Mouse (Mus musculus) left cerebral cortex, postnatal 4 days (tissue): ENCODE results near the gene Hpse2. TPM values are rescaled to one million over a fixed set of nuclear protein-coding genes. Genes with fewer than 3 reads are reported as not detected.
"Not testable (repeated sequence)": the region's sequence is repeated elsewhere in the genome, so short reads cannot be mapped to it uniquely, and the experiment has no call there.

Source experiments
- DNase-seq: peaks from one replicate; pipeline ENCODE4 v3.0.0-alpha.2; 2022
- intact Hi-C: fragments of 180-260 bp; cut with DNase I; formaldehyde crosslinking; loops from one replicate; pipeline ENCODE4 v1.15.1; 2025
- total RNA-seq, 2 experiments: library from RNA; stranded (reverse); gene quantifications; 2 replicates each; pipeline ENCODE4 v1.2.3; 2021

The Hpse2 gene
- total RNA-seq: 1 to 10 TPM; 1.0 to 1.1 TPM

DNA sequence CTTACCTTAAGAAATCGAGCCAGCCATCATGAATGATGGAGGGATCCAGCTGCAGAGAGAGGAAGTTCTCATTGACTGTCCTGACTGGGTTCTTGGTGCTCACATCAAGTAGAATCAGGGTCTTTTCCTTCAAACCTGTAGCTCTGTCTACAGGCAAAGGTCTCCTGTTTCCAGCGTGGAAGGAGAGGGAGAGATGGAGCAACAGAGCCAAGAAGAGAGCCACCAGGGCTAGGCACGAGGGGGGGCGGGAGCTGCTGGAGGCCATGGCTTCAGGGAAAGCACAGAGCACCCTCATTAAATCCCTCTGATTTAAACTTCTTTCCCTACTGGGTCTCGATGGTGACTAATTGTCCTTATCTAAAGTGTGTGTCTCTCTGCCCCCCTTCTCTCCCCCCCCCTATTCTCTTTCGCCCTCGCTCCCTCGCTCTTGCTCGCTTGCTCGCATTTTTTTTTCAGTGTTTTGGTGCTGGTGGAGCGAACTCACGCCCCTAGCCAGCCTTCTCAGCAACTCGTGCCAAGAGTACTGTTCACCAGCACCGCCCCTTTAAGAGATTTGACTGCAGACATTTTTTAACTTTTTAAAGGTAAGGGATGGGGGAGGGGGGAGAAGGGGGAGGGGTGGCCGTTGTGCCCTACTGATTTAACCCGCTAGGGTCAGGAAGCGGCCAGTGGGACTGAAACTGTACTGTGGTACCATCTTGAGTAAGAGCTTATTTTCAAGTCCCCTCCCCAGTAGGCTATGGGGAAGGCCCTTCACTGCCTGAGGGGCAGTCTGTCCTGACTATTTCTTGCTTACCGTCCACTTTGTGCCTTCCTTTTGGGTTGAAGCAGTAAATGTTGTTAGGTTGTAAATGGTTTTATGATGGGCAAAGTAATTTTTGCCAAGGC lies at the start of gene Hpse2:
Gene Hpse2, minus strand, starts transcription at position 339 of the 888 bp plus-strand sequence.
- intact Hi-C loops: no loop called here
- no peak for DNase-seq

DNA sequence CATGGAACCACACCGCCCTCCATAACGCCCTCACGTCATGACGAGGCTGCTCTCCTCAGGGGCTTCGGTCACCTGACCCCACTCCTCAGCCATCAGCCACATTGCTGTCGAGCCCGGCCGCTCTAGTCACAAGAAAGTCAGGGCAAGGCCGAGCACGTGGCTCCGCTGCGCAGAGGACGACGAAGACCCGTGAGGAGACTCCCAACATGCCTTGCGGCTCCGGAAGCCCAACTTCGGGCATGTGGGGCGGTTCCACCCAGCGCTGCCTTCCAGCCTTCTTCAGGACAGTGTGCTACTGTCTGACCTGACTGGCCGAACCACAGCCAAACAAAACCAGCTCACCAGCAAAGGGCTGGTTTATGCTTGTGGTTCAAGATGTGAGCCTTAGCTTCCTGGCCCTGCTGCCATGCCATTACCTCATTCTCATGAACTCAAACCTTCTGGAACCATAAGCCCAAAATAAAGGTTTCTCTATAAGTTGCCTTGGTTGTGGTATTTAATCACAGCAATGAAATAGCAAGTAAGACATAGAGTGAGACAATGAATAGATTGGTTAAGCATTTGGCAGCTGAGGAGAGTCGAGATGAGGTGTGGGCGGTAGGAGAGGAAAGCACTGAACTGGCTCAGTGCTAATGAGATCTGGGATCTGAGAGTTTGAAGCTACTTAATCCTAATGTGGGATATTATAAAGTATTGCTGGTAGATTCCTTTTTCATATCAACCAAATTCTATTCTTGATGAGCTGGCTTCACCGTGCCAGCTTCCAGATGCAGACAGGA lies 39.5 kb upstream of the Hpse2 start:
- DNase-seq: no peak
- intact Hi-C loops: no loop called here

- intact Hi-C loops: no loop called here
- DNase-seq: no peak
These were observed 35.9 kb upstream of the Hpse2 start for GRCm38 (mm10) chr19:43424082-43424481.

DNA sequence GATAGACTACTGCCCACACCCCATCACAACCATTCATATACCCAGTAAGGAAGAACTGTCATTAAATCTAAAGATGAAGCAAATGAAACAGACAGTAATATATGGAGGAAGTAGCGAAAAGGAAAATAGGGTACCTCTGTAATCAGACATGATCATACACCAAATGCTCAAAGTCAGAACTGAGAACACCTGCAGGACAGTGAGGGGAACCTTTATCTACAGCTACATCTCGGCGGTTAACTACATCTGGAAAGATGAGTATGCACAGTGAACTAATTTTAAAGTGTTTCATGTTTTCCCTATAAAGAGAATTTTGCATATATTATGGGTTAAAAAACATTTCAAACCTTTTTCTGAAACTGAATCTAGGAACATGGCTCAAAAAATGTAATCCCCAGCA lies 32.4 kb upstream of the Hpse2 start:
- intact Hi-C loops: no loop called here
- no peak for DNase-seq

GRCm38 (mm10) chr19:43415565-43415964 lies 27.4 kb upstream of the Hpse2 start:
- DNase-seq: no peak
- intact Hi-C loops: no loop called here

GRCm38 (mm10) chr19:43407181-43407580 lies 19.0 kb upstream of the Hpse2 start:
- DNase-seq: no peak
- intact Hi-C loops: no loop called here

- peak; percentile 44 for DNase-seq
- intact Hi-C loops: loop anchor here (10.0 kb wide), 3 partner anchors 372 to 1082 kb away; no protein-coding TSS in a partner anchor
These were observed 8.2 kb upstream of the Hpse2 start for GRCm38 (mm10) chr19:43396327-43396726.

- intact Hi-C loops: no loop called here
- DNase-seq: no peak
These were observed 934 bp downstream of the Hpse2 start for GRCm38 (mm10) chr19:43387071-43387770.

- DNase-seq: no peak
- intact Hi-C loops: no loop called here
These were observed 1.9 kb downstream of the Hpse2 start for GRCm38 (mm10) chr19:43386041-43386952.

GRCm38 (mm10) chr19:43385451-43385850 lies 2.7 kb downstream of the Hpse2 start:
- intact Hi-C loops: no loop called here

DNA sequence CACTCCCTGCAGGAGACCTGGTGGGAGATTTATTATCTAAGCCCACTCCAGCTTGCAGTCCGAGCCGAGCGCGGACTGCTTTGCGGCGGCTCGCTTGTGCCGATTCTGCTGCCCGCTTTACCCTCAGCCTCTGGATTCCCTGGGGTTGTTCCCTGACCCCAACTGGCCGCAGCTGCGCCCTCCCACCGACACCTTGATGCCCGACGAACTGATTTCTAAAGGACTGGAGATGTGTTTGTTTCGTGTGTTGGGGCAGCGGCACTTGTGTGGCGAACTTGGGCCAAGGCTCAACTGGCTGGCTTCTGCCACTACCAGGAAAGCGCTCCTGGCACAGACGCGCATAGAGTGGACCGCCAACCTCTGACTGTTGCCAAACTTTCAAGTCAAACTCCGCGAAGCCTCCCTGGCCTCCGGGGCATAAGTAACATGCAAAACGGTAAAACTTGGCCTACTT lies 3.1 kb downstream of the Hpse2 start:
- intact Hi-C loops: no loop called here
- DNase-seq: peak; percentile 43

More at GRCm38 (mm10) chr19:43385451-43385850, 2.7 kb downstream of the Hpse2 start:
- no peak for DNase-seq

DNA sequence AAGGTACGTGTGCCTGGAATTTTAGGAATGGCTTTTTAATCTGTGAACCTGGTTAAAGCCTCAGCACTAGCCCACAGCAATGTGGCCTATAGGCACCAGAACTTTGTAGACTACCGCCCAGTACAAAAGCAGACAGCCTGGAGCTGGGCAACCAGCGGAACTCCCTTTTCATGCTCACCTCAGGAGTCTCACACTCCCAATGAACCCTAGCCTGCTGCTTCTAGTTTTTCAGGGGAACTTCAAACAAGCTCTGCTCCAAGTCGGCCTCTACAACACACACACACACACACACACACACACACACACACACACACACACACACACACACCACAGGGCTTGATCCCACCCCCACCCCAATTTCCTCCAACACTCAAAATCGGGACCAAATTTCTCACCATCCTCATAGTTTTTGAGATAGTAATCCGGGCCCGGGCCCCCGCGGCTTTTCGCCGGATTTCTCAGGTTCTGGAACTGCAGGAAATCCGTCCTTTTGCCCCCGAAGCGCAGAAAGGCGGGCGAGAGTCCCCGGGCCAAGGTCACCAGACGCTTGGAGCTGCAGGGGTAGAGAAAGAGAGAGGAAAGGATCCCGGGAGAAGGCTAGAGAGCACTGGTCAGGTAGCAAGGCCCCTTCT lies 3.7 kb downstream of the Hpse2 start:
- intact Hi-C loops: no loop called here
- DNase-seq: no peak

DNA sequence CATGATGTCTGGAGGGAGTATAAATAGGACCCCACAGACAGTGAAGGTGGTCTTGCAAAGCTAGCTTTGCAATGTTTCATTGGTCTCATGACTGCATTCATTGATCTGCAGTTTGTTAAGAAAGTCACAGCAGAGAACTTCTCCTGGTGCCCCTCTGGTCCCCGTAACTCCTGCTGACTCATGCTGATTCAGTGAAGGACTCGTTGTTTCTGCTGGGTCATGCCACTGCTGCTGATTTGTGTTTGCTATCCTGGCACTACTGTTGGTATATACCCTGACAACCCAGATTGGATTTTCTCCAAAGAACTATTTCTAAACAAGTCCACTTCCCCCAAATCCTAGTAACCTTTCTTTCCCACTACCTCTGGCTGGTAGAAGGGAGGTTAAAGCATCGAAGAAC lies 29.3 kb downstream of the Hpse2 start:
- DNase-seq: no peak
- intact Hi-C loops: no loop called here

- peak; percentile 18 for DNase-seq
- intact Hi-C loops: loop anchor here (5.0 kb wide), 1 partner anchor 519 kb away; no protein-coding TSS in a partner anchor
These were observed 77.0 kb downstream of the Hpse2 start for GRCm38 (mm10) chr19:43311125-43311524.

DNA sequence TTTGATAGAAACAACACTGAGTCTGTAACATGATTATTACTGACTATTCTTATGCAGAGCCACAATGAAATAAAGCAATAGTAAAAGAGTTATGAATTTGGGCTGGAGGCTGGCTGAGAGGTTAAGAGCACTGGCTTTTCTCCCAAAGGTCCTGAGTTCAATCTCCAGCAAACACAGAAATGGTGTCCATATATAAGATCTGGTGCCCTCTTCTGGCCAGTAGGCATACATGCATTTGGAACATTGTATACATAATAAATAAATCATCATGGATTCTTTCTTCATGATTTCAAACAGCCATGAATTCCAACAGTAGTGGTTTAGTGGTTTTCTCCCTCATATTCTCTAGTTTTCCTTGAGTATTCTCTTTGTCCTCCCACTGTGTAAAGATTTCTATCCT lies 81.4 kb downstream of the Hpse2 start:
- DNase-seq: no peak
- intact Hi-C loops: no loop called here

GRCm38 (mm10) chr19:43281336-43281735 lies 106.8 kb downstream of the Hpse2 start:
- intact Hi-C loops, DNase-seq: not testable (repeated sequence)

DNA sequence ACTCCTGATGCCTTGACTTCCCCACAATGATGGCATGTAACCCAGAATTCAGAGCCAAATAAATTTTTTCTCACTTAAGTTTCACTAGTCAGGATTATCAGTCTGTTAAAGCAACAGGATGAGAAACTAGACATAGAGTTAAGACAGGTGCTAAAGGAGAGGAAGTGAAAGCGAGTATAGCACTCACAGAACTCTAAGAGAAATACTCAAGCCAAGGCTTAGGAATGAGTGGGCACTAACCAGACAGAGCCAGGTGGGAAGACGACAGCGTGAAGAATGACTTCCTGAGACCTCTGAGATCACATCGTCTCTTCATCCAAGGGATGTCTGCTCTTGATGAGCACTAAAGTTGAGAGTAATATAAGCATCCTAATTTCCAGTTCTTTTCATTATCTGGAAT lies 144.2 kb downstream of the Hpse2 start:
- no peak for DNase-seq
- intact Hi-C loops: no loop called here

DNA sequence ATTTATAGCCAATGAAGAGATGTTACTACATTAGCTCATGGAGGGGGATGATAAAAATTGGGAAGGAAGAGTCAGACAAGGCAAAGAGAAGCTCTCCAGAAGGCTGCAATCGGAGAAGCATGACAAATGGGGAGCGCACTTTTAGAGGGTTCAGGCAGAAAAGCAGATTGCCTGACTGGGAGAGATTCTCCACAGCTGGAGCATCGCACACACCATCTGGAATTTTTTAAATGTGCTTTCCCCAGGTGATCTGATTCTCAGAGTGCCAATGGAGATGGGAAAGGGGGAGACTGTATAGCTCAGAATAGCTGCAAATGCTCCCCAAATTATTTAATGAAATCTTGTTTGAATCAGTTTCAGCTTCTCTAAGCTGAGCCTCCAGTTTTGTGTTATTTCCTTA lies 156.4 kb downstream of the Hpse2 start:
- intact Hi-C loops: no loop called here
- DNase-seq: no peak

DNA sequence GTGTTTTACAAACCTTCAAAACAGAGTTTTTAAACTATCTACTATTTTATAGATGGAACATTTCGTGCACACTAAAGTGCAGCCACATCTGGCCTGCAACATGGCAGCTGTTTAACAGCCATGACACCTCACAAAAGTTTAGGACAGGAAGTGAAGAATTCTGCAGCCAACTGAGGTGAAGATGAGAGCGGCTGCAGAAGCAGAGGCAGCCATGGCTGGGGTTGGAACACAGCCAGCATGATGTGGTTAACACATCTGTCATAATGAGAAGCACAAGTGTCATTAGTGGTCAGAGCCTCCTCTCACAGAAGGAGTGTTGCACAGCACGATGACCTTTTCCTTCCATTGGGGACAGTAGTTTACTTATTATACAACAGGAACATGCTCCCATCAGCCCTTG lies 194.6 kb downstream of the Hpse2 start:
- intact Hi-C loops: no loop called here
- no peak for DNase-seq
